Mouse (Mus musculus) lung, adult 2 months (tissue): ENCODE measurements at regions not wholly inside any gene's neighbourhood (a gene's known extent, or its start where the extent isn't known, plus 50 kb on each side); places are given as distances from the start of the nearest gene placed in this dataset.

Experiments
- CTCF ChIP-seq: fragments of 200-500 bp; IDR thresholded peaks from 2 replicates; pipeline ENCODE4 v1.5.1; 2011; ENCODE audit warnings: mild to moderate bottlenecking, low read length, control low read depth; ENCODE audit not compliant: insufficient read depth
- POLR2A ChIP-seq: fragments of 200-500 bp; IDR thresholded peaks from 2 replicates; pipeline ENCODE4 v1.6.1; 2011; ENCODE audit warnings: low read depth, mild to moderate bottlenecking, control low read depth, low read length, borderline replicate concordance; ENCODE audit errors: extremely low read depth

GRCm38 (mm10) chr5:73946164-73946563, 122.1 kb downstream of the Usp46 start:
- no peak for TF ChIP-seq CTCF
- no peak for TF ChIP-seq POLR2A
